Mouse (Mus musculus): ENCODE data around the gene Plek2.

The Plek2 gene

DNA sequence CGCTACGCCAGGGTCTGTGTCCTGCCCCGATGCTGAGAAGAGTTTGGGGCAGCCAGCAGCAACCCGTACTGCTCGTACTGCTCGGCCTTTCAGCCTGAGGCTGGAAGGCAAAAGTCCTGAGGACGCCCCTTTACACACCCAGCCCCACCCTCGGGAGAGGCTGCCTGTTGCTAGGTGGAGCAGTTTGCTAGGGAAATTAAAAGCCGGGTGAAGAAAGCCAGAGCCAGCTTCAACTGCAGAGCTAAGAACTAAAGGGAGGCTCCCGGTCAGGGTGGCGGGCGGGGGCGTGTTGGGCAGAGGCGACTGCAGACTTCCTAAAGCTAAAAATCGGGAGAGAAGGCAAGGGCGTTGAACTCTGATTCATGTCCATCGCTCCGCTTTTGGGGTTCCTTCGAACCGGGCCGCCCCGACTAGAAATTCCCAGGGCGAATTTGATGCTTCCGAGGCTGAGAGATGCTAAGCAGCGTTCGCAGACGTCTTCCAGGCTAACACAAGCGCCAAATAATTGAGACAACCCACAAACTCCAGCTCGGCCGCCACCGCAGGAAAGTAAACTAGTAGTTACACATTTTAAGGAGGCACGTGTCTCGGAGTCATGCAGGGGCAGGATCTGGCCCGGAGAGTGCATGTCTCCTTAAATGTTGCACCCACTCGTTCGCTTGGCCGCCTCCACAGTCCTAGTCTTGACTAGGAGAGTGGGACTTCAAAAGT, 5.1 kb upstream of the Plek2 start:
- peak; percentile 82 to 84 for DNase-seq (ENCODE audit: low spot score in 2 of 2)

DNA sequence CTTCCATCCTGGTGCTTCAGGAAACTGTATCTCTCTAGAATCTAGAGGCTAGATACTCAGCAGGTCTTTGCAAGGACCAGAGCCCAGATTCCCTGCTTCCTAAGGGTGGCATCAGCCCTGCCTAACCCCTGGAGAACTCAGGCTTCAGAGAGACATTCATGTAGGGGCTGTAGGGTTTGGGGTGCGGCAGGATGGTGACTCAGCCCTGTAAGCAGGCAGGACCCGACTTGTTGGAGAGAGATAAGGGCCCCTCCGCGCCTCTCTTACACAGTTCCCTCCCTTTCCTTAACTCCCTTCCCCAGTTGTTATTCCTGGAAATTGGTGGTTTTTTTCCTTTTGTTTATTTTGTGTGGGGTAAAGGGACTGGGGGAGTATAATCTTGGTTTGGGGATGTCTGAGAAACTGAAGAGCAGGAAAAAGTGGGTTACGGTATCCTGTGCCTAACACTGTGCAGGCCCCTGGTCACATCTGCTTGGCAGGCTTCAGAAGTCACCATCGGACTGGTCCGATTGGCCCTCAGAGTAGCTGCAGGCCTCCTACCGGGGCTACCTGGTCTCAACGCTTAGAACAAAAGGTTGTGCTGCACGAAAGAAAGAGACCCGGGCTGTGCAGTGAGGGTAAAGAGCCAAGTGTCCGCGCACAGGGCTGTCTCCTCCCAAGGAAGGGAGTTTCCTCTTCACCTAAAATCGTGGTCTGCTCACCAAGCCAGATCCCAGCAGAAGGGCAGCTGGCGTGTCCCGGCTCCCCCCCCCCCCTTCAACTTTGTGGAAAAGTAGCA, 4.1 kb upstream of the Plek2 start:
- DNase-seq (ENCODE audit: low spot score in 2 of 2): peak; percentile 76 to 83

DNA sequence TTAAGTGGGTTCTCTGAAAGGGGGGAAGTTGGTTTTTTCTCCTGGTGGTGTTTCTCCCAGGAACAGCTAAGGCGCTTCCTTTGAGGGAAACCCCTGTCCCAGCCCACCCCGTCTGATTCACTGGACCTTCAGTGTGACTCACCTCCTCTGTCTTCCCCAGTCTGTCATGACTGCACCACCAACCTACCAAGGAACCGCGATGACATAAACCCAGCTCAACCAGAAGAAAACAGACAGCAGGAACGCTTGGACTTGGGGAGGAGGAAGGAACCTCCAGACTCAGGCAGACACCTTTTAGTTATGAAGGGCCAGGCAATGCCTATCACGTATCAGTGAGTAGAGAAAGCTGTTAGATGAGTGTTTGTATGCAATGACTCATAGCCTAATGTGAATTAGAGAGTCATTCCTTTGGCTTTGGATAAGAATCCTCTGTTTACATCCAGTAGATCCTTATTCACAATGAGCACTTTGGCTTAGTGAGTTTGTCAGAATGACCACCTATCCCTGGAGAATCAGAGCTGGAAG, 1.4 kb upstream of the Plek2 start:
- no peak for DNase-seq (ENCODE audit: low spot score in 2 of 2)

DNA sequence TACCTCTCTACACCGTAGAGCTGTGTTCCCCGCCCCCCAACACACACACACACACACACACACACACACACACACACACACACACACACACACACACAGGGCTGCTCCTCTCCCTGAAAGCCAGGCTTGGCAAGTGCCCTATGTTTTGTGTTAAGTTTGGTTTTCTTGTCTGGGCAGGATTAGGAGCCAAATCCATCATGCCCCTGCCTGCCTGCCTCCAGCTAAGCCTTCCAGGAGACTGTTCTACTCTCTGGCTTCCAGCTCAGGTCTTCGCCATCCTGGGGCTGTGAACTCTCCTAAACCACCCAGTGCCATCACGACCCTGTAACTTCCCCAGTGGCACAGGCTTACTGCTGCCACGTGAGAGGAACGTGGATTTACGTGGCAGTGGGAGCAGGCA, 2.3 kb downstream of the Plek2 start:
- no peak for DNase-seq (ENCODE audit: low spot score in 2 of 2)

DNA sequence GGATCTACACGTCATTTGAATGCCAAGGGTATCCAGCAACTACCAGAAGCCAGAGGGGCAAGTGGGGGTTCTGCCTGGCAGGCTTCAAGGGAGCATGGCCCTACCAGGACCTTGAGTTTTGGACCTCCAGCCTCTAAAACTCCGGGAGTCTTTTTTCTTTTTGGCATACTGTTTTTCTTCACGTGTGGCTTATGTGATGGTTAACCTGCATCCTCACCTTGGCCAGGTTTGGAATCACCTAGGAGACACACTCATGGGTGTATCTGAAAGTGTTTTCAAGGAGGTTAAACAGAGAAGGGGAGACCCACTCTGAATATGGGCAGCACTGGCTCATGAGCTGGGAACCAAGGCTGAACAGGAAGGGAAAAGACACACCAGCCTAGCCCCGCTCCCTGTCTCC, 3.5 kb downstream of the Plek2 start:
- no peak for DNase-seq (ENCODE audit: low spot score in 2 of 2)

DNA sequence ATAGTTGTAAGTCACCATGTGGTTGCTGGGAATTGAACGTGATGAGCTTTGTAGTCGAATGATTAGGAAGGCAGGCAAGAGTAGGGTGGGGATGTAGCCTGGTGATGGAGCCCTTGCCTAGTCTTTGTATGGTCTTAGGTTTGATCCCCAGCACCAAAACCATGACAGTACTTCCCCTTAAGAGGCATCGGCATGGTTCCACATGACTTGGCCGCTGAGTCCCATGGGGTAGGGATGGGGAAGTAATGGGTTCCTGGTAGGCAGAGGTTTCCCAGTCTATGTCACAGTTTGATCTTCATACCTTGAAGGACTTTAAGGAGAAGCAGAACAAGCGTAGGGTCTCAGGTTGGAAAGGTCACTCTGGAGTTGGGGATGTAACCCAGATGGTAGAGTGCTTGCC, 5.3 kb downstream of the Plek2 start:
- no peak for DNase-seq (ENCODE audit: low spot score in 2 of 2)

DNA sequence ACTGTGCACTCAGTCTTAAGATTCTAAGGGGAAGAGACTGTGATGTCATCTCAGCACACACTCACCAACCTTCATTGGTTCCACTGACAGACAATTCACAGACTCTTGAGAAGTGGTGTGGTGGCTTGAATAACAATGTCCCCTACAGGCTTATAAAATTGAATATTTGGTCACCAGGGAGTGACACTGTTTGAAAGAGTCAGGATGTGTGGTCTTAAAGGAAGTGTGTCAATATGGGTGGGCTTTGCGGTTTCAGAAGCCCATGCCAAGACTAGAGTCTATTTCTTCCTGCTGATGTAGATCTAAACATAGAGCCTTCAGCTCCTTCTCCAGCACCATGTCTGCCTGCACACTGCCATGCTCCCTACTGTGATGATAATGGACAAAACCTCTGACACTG, 8.9 kb downstream of the Plek2 start:
- DNase-seq (ENCODE audit: low spot score in 2 of 2): no peak

DNA sequence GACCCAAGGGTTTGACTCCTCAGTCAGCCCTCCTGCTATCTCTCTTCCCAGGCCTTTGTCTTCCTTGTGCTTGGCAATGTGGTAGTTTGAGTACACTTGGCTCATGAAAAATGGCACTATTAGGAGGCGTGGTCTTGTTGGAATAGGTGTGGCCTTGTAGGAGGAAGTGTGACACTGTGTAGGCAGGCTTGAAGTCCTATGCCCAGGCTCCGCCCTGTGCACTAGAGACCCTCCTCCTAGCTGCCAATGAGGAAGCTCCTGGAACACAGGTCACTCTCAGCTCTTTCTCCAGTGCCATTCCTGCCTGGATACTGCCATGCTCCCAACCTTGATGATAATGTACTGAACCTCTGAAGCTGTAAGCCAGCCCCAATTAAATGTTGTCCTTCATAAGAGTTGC, 15.6 kb downstream of the Plek2 start:
- no peak for DNase-seq (ENCODE audit: low spot score in 2 of 2)

DNA sequence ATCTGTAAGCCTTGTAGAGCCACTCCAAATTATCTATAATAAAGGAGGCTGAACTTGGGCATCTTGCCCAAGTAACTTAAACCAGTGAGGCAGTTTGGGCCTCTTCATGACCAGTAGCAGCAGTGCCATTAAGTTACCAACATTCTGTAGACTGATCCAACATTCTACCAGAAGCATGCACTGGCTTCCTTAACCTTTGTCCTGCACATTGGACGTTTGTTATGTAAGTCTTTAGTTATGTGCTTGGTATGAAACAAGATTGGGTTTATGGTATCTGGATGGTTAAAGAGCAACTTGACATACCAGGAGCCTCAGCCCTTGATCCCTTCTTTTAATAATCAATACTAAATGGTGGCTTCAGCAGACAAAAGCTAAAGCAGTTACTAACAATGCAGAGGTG, 16.7 kb downstream of the Plek2 start:
- no peak for DNase-seq (ENCODE audit: low spot score in 2 of 2)

DNA sequence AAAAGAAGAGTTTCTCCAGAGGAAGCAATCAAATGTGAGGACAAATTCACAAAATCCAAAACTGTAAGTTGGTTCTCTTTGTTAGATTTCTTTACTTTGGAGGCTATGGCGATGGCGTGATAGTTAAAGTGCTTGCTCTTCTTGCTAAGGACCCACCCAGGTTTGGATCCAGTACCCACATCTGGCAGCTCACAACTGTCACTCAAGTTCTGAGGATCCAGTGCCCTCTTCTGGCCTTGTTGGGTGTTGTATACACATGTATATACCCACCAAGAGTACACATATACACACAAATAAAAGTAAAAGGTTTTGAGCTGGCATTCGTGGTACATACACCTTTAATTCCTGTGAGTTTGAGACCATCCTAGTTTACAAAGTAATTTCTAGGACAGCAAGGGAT, 32.2 kb downstream of the Plek2 start:
- no peak for DNase-seq (ENCODE audit: low spot score in 2 of 2)

DNA sequence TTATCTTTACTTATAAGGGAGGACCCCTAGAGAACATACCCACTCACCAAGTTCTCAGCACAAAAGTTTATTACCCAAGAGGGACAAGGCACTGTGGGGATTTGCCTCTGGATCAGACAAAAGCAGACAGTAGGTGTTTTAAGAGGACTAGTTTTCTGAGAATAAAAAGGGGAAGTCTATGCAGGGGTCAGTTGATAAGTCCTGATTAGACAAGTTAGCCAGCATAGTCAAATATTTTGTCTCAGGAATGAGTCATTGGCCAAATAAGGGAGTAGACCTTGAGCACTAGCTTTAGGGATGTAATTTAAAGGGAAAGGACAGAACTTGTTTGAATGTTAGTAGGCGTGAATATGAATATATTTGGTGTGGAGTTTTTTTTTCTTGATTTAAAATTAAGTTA, 38.6 kb downstream of the Plek2 start:
- no peak for DNase-seq (ENCODE audit: low spot score in 2 of 2)

DNA sequence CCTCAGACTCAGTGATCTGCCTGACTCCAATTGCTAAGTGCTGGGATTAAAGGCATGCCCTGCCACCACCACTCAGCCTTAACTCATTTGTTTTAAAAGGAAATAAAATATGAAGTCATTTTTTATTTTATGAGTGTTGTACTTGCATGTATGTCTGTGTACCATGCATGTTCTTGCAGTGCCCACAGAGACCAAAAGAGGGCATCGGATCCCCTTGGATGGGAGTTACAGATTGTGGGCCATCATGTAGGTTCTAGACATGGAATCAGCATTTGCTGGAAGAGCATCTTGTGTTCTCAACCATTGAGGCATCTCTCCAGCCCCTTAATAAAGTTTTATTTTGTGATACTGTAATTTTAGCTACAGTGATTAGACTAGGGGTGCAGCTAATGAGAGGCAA, 41.3 kb downstream of the Plek2 start:
- DNase-seq (ENCODE audit: low spot score in 2 of 2): peak; percentile 63 to 75

DNA sequence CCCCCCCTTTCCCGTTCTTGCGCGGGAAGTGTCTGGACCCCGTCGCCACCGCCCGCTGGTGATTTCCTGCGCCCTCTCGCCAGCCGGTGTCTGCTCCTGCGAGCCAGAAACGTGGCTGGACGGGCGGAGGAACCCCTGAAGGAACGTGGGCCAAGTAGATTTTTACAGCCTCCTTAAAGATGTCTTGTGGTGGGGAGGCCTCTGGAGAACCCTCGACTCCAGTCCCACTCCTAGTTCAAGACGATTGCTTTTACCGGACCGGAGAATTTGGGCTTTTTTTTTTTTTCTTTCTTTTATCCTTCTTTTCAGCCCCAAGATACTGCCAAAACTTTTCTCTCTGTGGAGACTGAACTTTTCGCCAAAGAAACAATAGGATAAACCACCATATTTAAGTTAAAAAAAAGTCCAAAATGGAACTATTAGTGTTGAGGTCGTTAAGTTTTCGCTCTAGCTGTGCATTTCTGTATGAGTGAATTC, 44.5 kb downstream of the Plek2 start:
- DNase-seq (ENCODE audit: low spot score in 2 of 2): no peak

DNA sequence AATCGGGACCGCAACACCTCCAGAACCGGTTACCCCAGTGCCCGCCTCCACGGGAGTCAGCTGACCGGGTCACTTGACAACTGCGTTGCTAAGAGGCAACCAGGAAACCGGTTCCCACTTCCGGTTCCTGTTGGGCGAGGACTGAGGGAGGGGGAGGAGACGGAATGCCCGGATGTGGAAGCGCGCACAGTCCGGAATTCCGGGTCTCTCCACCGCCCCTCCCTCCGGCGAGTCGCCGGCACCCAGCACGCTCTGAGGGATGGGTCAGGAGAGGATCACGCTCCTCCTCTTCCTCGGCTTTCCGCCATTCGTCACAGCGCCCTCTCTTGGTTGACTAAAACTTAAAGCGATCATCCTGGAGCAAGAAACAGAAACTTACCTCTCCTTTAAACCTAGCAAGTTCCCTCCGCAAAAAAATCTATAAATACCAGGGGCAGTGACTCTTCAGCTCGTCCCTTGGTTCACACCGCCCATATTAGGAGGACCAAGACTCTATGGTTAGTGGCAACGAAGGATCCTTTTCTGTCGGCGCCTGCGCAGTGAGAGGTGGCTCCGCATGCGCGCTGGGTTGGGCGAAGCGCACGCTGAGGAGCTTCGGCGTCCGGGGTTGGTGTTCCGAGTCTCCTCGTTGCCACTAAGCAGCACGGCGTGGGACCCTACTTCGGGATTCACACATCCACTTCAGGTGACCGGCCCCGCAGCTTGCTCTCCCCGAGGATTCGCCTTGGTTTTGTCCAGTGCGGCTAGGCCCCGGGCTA, 45.1 kb downstream of the Plek2 start, which contains the start of the genes Atp6v1d and Eif2s1:
TSS of gene Atp6v1d (minus strand) at position 143 of the 758 bp plus-strand sequence.
TSS of gene Eif2s1 (plus strand) at position 324 of the 758 bp plus-strand sequence.
- peak; percentile 95 to 97 for DNase-seq (ENCODE audit: low spot score in 2 of 2)

DNA sequence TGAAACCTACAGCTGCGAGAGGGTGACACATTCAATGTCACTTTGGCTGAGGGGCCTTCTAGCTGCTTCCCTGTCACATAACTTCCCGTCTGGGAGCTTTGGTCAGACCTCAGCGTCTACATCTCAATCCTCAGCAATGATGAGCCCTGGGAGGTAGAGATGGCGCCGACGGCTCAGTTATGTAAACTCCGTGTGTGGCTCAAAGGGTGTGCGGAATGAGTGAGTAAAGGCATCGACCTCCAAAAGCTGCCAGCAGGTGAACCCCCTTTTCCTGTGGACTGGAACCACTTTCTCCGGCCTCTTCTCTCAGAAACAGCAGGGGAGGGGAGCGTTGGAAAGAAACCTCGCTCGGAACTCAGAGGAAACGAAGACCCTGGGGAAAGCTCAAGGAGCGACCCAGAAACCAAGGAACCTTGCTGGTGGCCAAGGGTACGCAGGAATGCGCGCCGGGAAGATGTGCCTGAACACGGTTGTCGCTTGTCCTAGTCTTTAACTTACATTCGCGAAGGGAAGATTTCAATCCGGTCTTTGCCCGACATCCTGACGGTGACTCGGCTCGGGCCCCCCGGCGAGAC, 45.8 kb downstream of the Plek2 start:
- DNase-seq (ENCODE audit: low spot score in 2 of 2): no peak

DNA sequence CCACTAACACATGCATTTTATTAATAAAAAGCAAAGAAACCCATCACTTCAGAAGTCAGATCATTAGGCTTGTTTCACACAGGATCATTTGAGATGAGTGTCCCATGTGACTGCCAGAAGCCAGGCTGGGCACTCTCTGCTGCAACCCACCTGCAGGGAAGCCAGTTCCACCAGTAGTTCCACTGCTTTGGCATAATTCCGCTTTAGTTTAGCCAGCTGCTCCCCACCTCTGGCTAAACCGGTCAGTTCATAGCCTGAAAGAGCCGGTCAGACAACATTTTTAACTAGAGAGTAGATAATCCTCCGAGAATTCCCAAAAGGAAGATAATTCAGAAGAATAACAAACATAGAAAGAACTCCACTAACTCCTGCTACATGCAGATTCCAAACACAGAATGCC, 58.5 kb downstream of the Plek2 start:
- no peak for DNase-seq (ENCODE audit: low spot score in 2 of 2)

DNA sequence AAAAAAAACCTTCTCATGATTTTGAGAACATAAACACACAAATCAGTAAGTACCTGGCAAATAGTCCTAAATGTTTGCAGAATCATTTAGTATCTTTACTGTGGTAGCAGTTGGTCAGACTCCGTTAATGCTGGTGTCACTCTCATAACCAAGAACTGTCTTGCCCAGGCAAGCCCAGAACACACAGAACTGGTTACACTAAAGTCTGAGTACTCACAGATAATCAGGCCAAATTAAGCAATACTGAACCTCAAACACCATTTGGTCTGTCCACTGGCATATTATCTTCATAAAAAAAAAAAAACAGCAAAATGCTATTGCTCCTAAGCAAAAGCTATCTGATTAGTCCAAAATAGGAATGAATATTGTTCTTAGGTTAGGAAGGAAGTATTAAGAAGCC, 64.3 kb downstream of the Plek2 start:
- DNase-seq (ENCODE audit: low spot score in 2 of 2): no peak

DNA sequence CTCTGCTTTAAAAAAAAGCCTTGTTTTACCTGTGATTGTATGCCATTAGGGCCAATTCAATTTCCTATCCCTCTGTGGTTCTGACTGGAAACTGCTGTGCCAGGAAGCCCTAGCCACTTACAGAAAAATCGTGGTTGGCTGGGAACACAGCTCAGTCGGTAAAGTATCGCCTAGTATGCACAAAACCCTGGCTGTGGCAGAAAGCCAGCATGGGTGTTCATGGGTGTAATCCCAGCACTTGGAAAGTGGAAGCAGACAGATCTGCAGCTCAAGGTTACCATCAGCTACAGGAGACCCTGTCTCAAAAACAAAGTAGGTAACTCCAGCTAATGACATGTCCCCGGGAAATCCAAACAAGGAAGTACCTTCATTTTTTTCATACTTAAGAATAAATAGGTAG, 66.9 kb downstream of the Plek2 start:
- no peak for DNase-seq (ENCODE audit: low spot score in 2 of 2)
